Mouse (Mus musculus) embryonic facial prominence, embryonic 12.5 days (tissue): ENCODE measurements around the gene 1700086D15Rik. TPM values are rescaled to one million over a fixed set of nuclear protein-coding genes. Genes with fewer than 3 reads are reported as not detected.

ENCODE experiments used
- ATAC-seq: fragments of 200-750 bp; cut with Nextera tagmentation; 2 replicates; pipeline ENCODE4 v1.8.0; 2017; ENCODE audit not compliant: insufficient number of reproducible peaks, insufficient read depth, low FRiP score, low TSS enrichment
- H3K27ac ChIP-seq: fragments of 300-500 bp; sonication (generic); 2 replicates; pipeline ENCODE4 v1.5.1; 2016; ENCODE audit warnings: mild to moderate bottlenecking
- H3K27me3 ChIP-seq: fragments of 300-500 bp; sonication (generic); 2 replicates; pipeline ENCODE4 v1.6.1; 2016; ENCODE audit warnings: mild to moderate bottlenecking, moderate library complexity
- H3K36me3 ChIP-seq: fragments of 300-500 bp; sonication (generic); 2 replicates; pipeline ENCODE4 v1.6.1; 2016; ENCODE audit warnings: mild to moderate bottlenecking
- H3K4me1 ChIP-seq: fragments of 300-500 bp; sonication (generic); 2 replicates; pipeline ENCODE4 v1.6.1; 2016
- H3K4me2 ChIP-seq: fragments of 300-500 bp; sonication (generic); replicated peaks from 2 replicates; pipeline ENCODE4 v1.6.1; 2016; ENCODE audit warnings: mild to moderate bottlenecking, moderate library complexity
- H3K4me3 ChIP-seq: fragments of 300-500 bp; sonication (generic); 2 replicates; pipeline ENCODE4 v1.5.1; 2016; ENCODE audit warnings: mild to moderate bottlenecking
- H3K9ac ChIP-seq: fragments of 300-500 bp; sonication (generic); 2 replicates; pipeline ENCODE4 v1.6.1; 2016; ENCODE audit warnings: mild to moderate bottlenecking, moderate library complexity
- H3K9me3 ChIP-seq: fragments of 300-500 bp; sonication (generic); 2 replicates; pipeline ENCODE4 v1.6.1; 2016; ENCODE audit warnings: mild to moderate bottlenecking, moderate library complexity
- WGBS: fragments of 180-500 bp; shearing (Covaris S2); methylation state at CpG from one replicate; pipeline ENCODE4 v1.1.7; 2016; 5-methylcytosine and 5-hydroxymethylcytosine counted together
- polyA plus RNA-seq: library from polyadenylated mRNA; unstranded; fragments of >200 nt; fragmentation: Nextera tagmentation; extraction: Ambion mirVana; gene quantifications from 2 replicates; pipeline ENCODE4 v1.2.1, GENCODE M21; 2016

Gene 1700086D15Rik
- polyA plus RNA-seq, 1 experiment from 2014 or later, result not detected

- H3K36me3 ChIP-seq, result no peaks in the 10 kb centered on the region
- WGBS, result 1% methylated on average over 49 of the region's 49 CpGs
- peak overlapping the region; percentile 88 for H3K4me3 ChIP-seq
- peak; percentile 82; the same call in 1 of the 2 replicates for ATAC-seq
- peak overlapping the region; percentile 80 for H3K9ac ChIP-seq
- H3K27ac ChIP-seq, result no peak overlapping the region; the same call in 1 of the 2 replicates
- no peaks in the 10 kb centered on the region for H3K9me3 ChIP-seq
- H3K4me1 ChIP-seq, result peaks cover 6% of the 10 kb centered on the region
- H3K27me3 ChIP-seq, result peaks cover 21% of the 10 kb centered on the region
- peak overlapping the region; percentile 96 for H3K4me2 ChIP-seq
Measured at GRCm38 (mm10) chr11:65161881-65162766, 2.4 kb upstream of the 1700086D15Rik start.

DNA sequence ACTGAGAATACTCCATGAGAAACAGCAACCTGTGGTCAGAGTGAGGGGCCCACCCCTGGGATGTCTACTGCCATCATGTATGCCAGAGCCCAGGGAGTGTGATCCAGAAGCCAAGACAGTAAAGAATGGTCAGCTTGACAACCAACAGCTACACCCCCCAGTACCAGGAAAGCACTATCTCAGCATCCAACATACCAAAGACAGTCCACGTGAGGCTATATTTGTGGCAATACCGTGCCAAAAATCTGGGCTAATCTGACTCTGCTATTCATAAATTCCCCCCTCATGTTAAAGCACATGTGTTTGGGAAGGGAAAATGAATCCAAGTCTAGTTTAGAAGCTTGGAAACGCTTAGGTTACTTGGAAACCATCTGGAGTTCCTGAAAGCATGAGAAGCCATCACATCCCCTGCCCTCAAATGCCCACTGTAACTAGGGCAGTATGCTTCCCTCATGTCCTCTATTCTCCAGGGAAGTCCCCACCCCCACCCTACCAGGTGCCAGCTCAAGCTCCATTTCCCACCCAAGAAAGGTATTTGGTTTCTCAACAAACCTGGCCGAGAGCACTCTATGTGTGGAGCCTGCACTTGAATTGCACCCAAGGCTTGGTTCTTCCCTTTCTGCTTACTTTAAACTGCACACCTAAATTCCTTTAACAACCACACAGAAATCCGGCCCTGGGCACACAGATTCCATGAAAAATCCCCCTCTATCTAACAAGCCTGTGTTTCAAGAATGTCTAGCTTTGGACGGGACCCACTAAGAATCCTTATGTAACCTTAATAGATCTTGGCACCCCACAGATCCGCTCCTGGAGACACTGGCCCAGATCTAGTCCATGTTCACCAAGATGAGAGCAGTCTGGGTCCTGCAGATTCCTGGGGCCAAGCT is 1.5 kb upstream of the 1700086D15Rik start:
- Histone ChIP-seq H3K36me3 (no peaks in the 10 kb centered on the region), H3K4me2 (peak overlapping the region; percentile 96), H3K4me1 (peaks cover 6% of the 10 kb centered on the region), H3K9me3 (no peaks in the 10 kb centered on the region), H3K9ac (no peak overlapping the region), H3K27ac (no peak overlapping the region), H3K27me3 (peaks cover 21% of the 10 kb centered on the region), H3K4me3 (peak overlapping the region; percentile 88; the same call in 1 of the 2 replicates)
- WGBS, result 57% methylated on average over 7 of the region's 7 CpGs
- ATAC-seq, result no peak

DNA sequence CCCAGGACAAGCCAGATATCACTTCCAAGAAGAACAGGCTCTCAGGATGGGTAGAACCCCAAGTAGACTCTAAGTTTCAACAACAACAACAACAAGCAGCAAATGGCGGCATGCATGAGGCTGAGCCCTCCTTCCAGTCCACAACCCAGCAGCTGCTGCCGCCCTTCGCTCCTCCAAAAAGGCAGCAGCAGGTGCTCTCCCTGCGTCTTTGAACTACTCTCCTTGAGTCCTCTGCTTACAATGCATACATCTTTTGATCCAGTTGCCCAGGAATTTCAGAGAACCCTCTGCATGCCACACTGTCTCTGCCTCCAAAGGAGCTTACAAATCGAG is 1.1 kb downstream of the 1700086D15Rik start:
- no peak for ATAC-seq
- no peaks in the 10 kb centered on the region for H3K9me3 ChIP-seq
- H3K4me3 ChIP-seq, result no peak overlapping the region
- H3K27me3 ChIP-seq, result peaks cover 21% of the 10 kb centered on the region
- 91% methylated on average over 5 of the region's 5 CpGs for WGBS
- no peak overlapping the region for H3K4me2 ChIP-seq
- no peak overlapping the region for H3K27ac ChIP-seq
- peaks cover 6% of the 10 kb centered on the region for H3K4me1 ChIP-seq
- H3K36me3 ChIP-seq, result no peaks in the 10 kb centered on the region
- no peak overlapping the region for H3K9ac ChIP-seq

GRCm38 (mm10) chr11:65157966-65158657 is 1.6 kb downstream of the 1700086D15Rik start:
- H3K27ac ChIP-seq, result no peak overlapping the region
- H3K9ac ChIP-seq, result no peak overlapping the region
- no peaks in the 10 kb centered on the region for H3K9me3 ChIP-seq
- H3K4me3 ChIP-seq, result no peak overlapping the region
- no peaks in the 10 kb centered on the region for H3K36me3 ChIP-seq
- peaks cover 6% of the 10 kb centered on the region for H3K4me1 ChIP-seq
- 91% methylated on average over 20 of the region's 20 CpGs for WGBS
- H3K27me3 ChIP-seq, result peaks cover 21% of the 10 kb centered on the region
- no peak for ATAC-seq
- no peak overlapping the region for H3K4me2 ChIP-seq

DNA sequence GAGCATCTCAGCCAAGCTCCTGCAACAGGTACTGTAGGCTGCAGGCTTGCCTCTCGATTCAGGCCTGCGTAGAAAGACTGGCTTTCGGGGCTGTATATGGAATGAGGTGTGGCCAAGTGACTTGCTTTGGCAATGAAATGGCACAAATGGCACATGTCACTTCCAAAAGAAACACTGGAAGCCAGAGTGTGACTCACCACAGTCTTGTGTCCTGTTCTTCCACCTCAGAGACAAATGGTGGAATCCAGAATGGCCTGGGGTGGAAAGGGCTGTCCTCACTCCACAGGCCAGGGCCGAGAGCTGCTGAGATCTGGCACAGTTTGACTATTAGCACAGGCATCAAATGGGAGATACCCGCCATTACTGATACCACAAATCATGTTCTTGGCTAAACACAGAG is 6.7 kb downstream of the 1700086D15Rik start:
- no peaks in the 10 kb centered on the region for H3K36me3 ChIP-seq
- no peak overlapping the region for H3K9ac ChIP-seq

DNA sequence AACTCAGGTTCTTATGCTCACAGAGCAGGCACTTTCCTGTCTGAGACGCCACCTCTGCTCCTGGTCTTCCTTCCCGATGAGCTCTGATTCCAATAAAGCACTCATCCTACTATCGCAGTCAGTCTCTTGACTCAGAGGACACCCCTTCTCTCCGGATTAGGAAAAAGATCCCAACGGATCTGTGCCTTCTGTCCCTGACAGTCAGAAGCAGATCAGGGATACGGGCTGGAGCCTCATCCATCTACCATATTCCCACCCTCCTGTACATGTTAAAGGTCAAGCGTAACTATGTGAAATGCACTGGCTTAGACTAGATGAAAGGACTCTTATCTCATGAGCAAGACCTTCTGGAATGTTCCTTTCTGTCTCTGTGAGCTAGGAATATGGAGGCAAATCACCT is 11.2 kb downstream of the 1700086D15Rik start:
- Histone ChIP-seq H3K9me3 (no peaks in the 10 kb centered on the region), H3K9ac (no peak overlapping the region), H3K4me1 (peaks cover 3% of the 10 kb centered on the region; the same call in 1 of the 2 replicates), H3K27me3 (no peaks in the 10 kb centered on the region), H3K36me3 (no peaks in the 10 kb centered on the region), H3K4me2 (no peak overlapping the region), H3K4me3 (no peak overlapping the region), H3K27ac (no peak overlapping the region)
- WGBS, result 87% methylated on average over 7 of the region's 7 CpGs
- ATAC-seq, result no peak

More for the DNA sequence above, 6.7 kb downstream of the 1700086D15Rik start:
- H3K27ac ChIP-seq, result no peak overlapping the region
- H3K4me2 ChIP-seq, result no peak overlapping the region
- no peaks in the 10 kb centered on the region for H3K9me3 ChIP-seq
- H3K27me3 ChIP-seq, result no peaks in the 10 kb centered on the region
- no peak for ATAC-seq
- 91% methylated on average over 5 of the region's 5 CpGs for WGBS
- H3K4me3 ChIP-seq, result no peak overlapping the region
- H3K4me1 ChIP-seq, result peaks cover 3% of the 10 kb centered on the region; the same call in 1 of the 2 replicates

- Histone ChIP-seq H3K27ac (no peak overlapping the region), H3K36me3 (no peaks in the 10 kb centered on the region), H3K4me3 (no peak overlapping the region), H3K9me3 (no peaks in the 10 kb centered on the region), H3K4me2 (no peak overlapping the region), H3K4me1 (no peaks in the 10 kb centered on the region), H3K9ac (no peak overlapping the region), H3K27me3 (no peaks in the 10 kb centered on the region)
- no peak for ATAC-seq
- WGBS, result 66% methylated on average over 4 of the region's 4 CpGs
Measured at GRCm38 (mm10) chr11:65142838-65143417, 16.8 kb downstream of the 1700086D15Rik start.

GRCm38 (mm10) chr11:65139030-65139429 is 20.7 kb downstream of the 1700086D15Rik start:
- H3K4me2 ChIP-seq, result no peak overlapping the region
- no peaks in the 10 kb centered on the region for H3K36me3 ChIP-seq
- no peaks in the 10 kb centered on the region for H3K4me1 ChIP-seq
- WGBS, result 88% methylated on average over 3 of the region's 3 CpGs
- no peaks in the 10 kb centered on the region for H3K9me3 ChIP-seq
- H3K9ac ChIP-seq, result no peak overlapping the region
- H3K4me3 ChIP-seq, result no peak overlapping the region
- H3K27ac ChIP-seq, result no peak overlapping the region
- ATAC-seq, result no peak
- H3K27me3 ChIP-seq, result no peaks in the 10 kb centered on the region

GRCm38 (mm10) chr11:65137145-65137652 is 22.5 kb downstream of the 1700086D15Rik start:
- H3K36me3 ChIP-seq, result no peaks in the 10 kb centered on the region
- H3K9me3 ChIP-seq, result no peaks in the 10 kb centered on the region
- H3K4me1 ChIP-seq, result no peaks in the 10 kb centered on the region
- H3K9ac ChIP-seq, result no peak overlapping the region
- no peaks in the 10 kb centered on the region for H3K27me3 ChIP-seq
- WGBS, result 75% methylated on average over 2 of the region's 2 CpGs
- ATAC-seq, result no peak
- H3K4me3 ChIP-seq, result no peak overlapping the region
- no peak overlapping the region for H3K4me2 ChIP-seq
- H3K27ac ChIP-seq, result no peak overlapping the region

DNA sequence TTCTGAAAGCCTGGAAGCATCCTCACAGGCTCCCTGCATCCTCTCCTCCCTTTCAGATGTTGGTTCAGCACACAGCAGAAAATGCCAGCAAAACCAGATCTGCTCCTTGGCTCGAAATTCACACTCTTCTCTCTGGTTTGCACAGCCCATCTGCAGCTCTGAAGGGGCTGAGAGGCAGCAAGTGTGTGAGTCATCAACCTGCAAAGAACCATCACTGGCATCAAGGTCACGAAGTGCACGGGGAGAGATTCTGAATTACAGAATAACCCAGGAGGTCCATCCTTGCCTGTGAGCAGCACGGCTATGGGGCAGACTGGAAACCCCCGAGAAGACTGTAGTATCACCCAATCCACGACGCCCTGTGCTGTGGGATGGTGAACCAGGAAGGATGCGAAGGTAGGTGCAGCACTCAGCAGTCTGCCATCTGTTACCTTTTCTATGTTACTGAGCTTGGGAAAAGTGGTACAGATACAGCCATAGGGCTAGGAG is 24.4 kb downstream of the 1700086D15Rik start:
- H3K4me3 ChIP-seq, result no peak overlapping the region
- WGBS, result 84% methylated on average over 8 of the region's 8 CpGs

GRCm38 (mm10) chr11:65133661-65134060 is 26.0 kb downstream of the 1700086D15Rik start:
- Histone ChIP-seq H3K36me3 (no peaks in the 10 kb centered on the region), H3K27ac (no peak overlapping the region), H3K4me3 (no peak overlapping the region), H3K4me2 (no peak overlapping the region), H3K9me3 (no peaks in the 10 kb centered on the region), H3K4me1 (no peaks in the 10 kb centered on the region), H3K27me3 (no peaks in the 10 kb centered on the region), H3K9ac (no peak overlapping the region)
- ATAC-seq, result no peak
- WGBS, result 82% methylated on average over 4 of the region's 4 CpGs

More for the DNA sequence above, 24.4 kb downstream of the 1700086D15Rik start:
- Histone ChIP-seq H3K27ac (no peak overlapping the region), H3K4me2 (no peak overlapping the region), H3K4me1 (no peaks in the 10 kb centered on the region), H3K27me3 (no peaks in the 10 kb centered on the region), H3K36me3 (no peaks in the 10 kb centered on the region), H3K9ac (no peak overlapping the region), H3K9me3 (no peaks in the 10 kb centered on the region)
- no peak for ATAC-seq
